Mouse (Mus musculus) heart, postnatal 0 days (tissue): ENCODE data around the gene Zfp800.

Source experiments
- CTCF ChIP-seq: IDR thresholded peaks from 2 replicates; pipeline ENCODE4 v1.5.1; 2016; ENCODE audit warnings: antibody characterized with exemption, control low read depth, low read depth
- EP300 ChIP-seq: IDR thresholded peaks from 2 replicates; pipeline ENCODE4 v1.6.1; 2016; ENCODE audit warnings: antibody characterized with exemption, low read depth

DNA sequence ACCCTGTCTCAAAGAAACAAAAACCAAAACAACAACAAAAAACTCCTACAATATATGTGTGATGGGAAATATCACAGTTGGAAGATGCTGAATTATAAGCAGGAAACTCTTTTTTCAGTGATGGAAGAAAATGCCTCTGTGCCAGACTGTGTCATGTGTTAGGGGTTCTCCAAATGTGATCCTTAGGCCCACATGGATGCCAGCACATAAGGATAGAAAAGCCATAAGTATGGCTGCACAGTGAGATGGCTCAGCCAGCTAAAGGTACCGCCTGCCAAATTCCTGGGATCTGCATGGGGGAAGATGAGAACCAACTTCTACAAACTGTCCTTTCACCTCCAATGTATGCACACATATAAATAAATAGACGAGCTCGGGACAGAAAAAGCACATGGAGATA is 82.6 kb downstream of the Zfp800 start:
- no peak for TF ChIP-seq CTCF
- no peak for TF ChIP-seq EP300
